Mouse (Mus musculus): ENCODE measurements around the gene Hivep3.

GRCm38 (mm10) chr4:119871861-119872582 lies 138.4 kb downstream of the Hivep3 start:
- no peak for TF ChIP-seq POLR2A (IDR thresholded peaks at IDR 0.05; ENCODE audit: control insufficient read depth, low read depth, low read length)
- TF ChIP-seq CTCF (IDR thresholded peaks at IDR 0.05; ENCODE audit: control insufficient read depth, insufficient read depth, insufficient replicate concordance, low read depth, low read length): no peak
